Mouse (Mus musculus): ENCODE measurements around the gene Pithd1. TPM values are rescaled to one million over a fixed set of nuclear protein-coding genes. Genes with fewer than 3 reads are reported as not detected.

The Pithd1 gene
- polyA plus RNA-seq, 2 experiments: 50.2 to 52.6 TPM

- ATAC-seq (ENCODE audit: low FRiP score, low read depth) (peak; percentile 25; the same call in 1 of the 2 replicates), DNase-seq (ENCODE audit: low spot score) (peak; percentile 63)
- peak overlapping the region; percentile 63 for H3K9ac ChIP-seq (ENCODE audit: low read depth, low read length, severe bottlenecking)
- TF ChIP-seq POLR2A (IDR thresholded peaks at IDR 0.05; ENCODE audit: borderline replicate concordance, extremely low read depth, insufficient read depth, insufficient read length): no peak
- no peaks in the 10 kb centered on the region for H3K27me3 ChIP-seq (ENCODE audit: control insufficient read depth, insufficient read depth, low read length)
- H3K9me3 ChIP-seq (ENCODE audit: control insufficient read depth, low read length): no peaks in the 10 kb centered on the region
- H3K4me1 ChIP-seq (ENCODE audit: control insufficient read depth, insufficient read depth, low read length): peaks cover 6% of the 10 kb centered on the region
- WGBS: 0% methylated on average over 12 of the region's 12 CpGs
- peak overlapping the region; percentile 70 for H3K27ac ChIP-seq (replicated peaks; ENCODE audit: low read depth, low read length)
- H3K4me2 ChIP-seq (replicated peaks; ENCODE audit: low read depth, low read length, severe bottlenecking): peak overlapping the region; percentile 86
- H3K36me3 ChIP-seq (ENCODE audit: control insufficient read depth, insufficient read depth, low read length): peaks cover 65% of the 10 kb centered on the region
- peak overlapping the region; percentile 72 for H3K4me3 ChIP-seq (replicated peaks; ENCODE audit: low read length)
These were observed 22.6 kb downstream of the Pithd1 start for GRCm38 (mm10) chr4:135964426-135964825.

- peak within 1 kb of the TSS; percentile 70 for H3K27ac ChIP-seq (replicated peaks; ENCODE audit: low read depth, low read length)
- TF ChIP-seq POLR2A (IDR thresholded peaks at IDR 0.05; ENCODE audit: borderline replicate concordance, extremely low read depth, insufficient read depth, insufficient read length): 0 out of 2 replicates have a peak, but pooled peaks have one; percentile 66
- peak within 1 kb of the TSS; percentile 72 for H3K4me3 ChIP-seq (replicated peaks; ENCODE audit: low read length)
- WGBS: 1% methylated on average over 50 of the region's 56 CpGs
- H3K9me3 ChIP-seq (ENCODE audit: control insufficient read depth, low read length): no peaks in the 10 kb centered on the region
- H3K36me3 ChIP-seq (ENCODE audit: control insufficient read depth, insufficient read depth, low read length): peaks cover 65% of the 10 kb centered on the region
- ATAC-seq (ENCODE audit: low FRiP score, low read depth) (peak; percentile 93), DNase-seq (ENCODE audit: low spot score) (peak; percentile 97)
- H3K4me2 ChIP-seq (replicated peaks; ENCODE audit: low read depth, low read length, severe bottlenecking): peak within 1 kb of the TSS; percentile 86
- H3K27me3 ChIP-seq (ENCODE audit: control insufficient read depth, insufficient read depth, low read length): no peaks in the 10 kb centered on the region
- peak within 1 kb of the TSS; percentile 63 for H3K9ac ChIP-seq (ENCODE audit: low read depth, low read length, severe bottlenecking)
- peaks cover 6% of the 10 kb centered on the region for H3K4me1 ChIP-seq (ENCODE audit: control insufficient read depth, insufficient read depth, low read length)
These were observed 23.4 kb downstream of the Pithd1 start, which contains the start of gene Gale for GRCm38 (mm10) chr4:135963457-135964193. Gene Gale (plus strand): TSS chr4:135963727.

- peaks cover 65% of the 10 kb centered on the region for H3K36me3 ChIP-seq (ENCODE audit: control insufficient read depth, insufficient read depth, low read length)
- H3K27ac ChIP-seq (replicated peaks; ENCODE audit: low read depth, low read length): peak overlapping the region; percentile 70
- 6% methylated on average over 15 of the region's 15 CpGs for WGBS
- peak overlapping the region; percentile 72 for H3K4me3 ChIP-seq (replicated peaks; ENCODE audit: low read length)
- ATAC-seq (ENCODE audit: low FRiP score, low read depth) (no peak), DNase-seq (ENCODE audit: low spot score) (no peak)
- H3K9ac ChIP-seq (ENCODE audit: low read depth, low read length, severe bottlenecking): peak overlapping the region; percentile 63
- peaks cover 6% of the 10 kb centered on the region for H3K4me1 ChIP-seq (ENCODE audit: control insufficient read depth, insufficient read depth, low read length)
- no peak for TF ChIP-seq POLR2A (IDR thresholded peaks at IDR 0.05; ENCODE audit: borderline replicate concordance, extremely low read depth, insufficient read depth, insufficient read length)
- no peaks in the 10 kb centered on the region for H3K9me3 ChIP-seq (ENCODE audit: control insufficient read depth, low read length)
- peak overlapping the region; percentile 86 for H3K4me2 ChIP-seq (replicated peaks; ENCODE audit: low read depth, low read length, severe bottlenecking)
- no peaks in the 10 kb centered on the region for H3K27me3 ChIP-seq (ENCODE audit: control insufficient read depth, insufficient read depth, low read length)
These were observed 24.1 kb downstream of the Pithd1 start for GRCm38 (mm10) chr4:135962946-135963345.

- DNase-seq (ENCODE audit: low spot score): no peak
- no peak overlapping the region for H3K4me3 ChIP-seq (replicated peaks; ENCODE audit: low read length)
- H3K4me2 ChIP-seq (replicated peaks; ENCODE audit: low read depth, low read length, severe bottlenecking): no peak overlapping the region
- H3K4me1 ChIP-seq (ENCODE audit: control insufficient read depth, insufficient read depth, low read length): peaks cover 6% of the 10 kb centered on the region
- H3K36me3 ChIP-seq (ENCODE audit: control insufficient read depth, insufficient read depth, low read length): peaks cover 60% of the 10 kb centered on the region
- no peaks in the 10 kb centered on the region for H3K27me3 ChIP-seq (ENCODE audit: control insufficient read depth, insufficient read depth, low read length)
- ATAC-seq (ENCODE audit: low FRiP score, low read depth): no peak
- 87% methylated on average over 7 of the region's 7 CpGs for WGBS
- H3K9ac ChIP-seq (ENCODE audit: low read depth, low read length, severe bottlenecking): no peak overlapping the region
- H3K9me3 ChIP-seq (ENCODE audit: control insufficient read depth, low read length): no peaks in the 10 kb centered on the region
- no peak for TF ChIP-seq POLR2A (IDR thresholded peaks at IDR 0.05; ENCODE audit: borderline replicate concordance, extremely low read depth, insufficient read depth, insufficient read length)
- no peak overlapping the region for H3K27ac ChIP-seq (replicated peaks; ENCODE audit: low read depth, low read length)
These were observed 24.9 kb downstream of the Pithd1 start for GRCm38 (mm10) chr4:135962198-135962597.

GRCm38 (mm10) chr4:135961709-135962108 is 25.4 kb downstream of the Pithd1 start:
- H3K9ac ChIP-seq (ENCODE audit: low read depth, low read length, severe bottlenecking): no peak overlapping the region
- H3K9me3 ChIP-seq (ENCODE audit: control insufficient read depth, low read length): no peaks in the 10 kb centered on the region
- no peak overlapping the region for H3K4me2 ChIP-seq (replicated peaks; ENCODE audit: low read depth, low read length, severe bottlenecking)
- H3K4me1 ChIP-seq (ENCODE audit: control insufficient read depth, insufficient read depth, low read length): peaks cover 6% of the 10 kb centered on the region
- ATAC-seq (ENCODE audit: low FRiP score, low read depth) (no peak), DNase-seq (ENCODE audit: low spot score) (no peak)
- no peaks in the 10 kb centered on the region for H3K27me3 ChIP-seq (ENCODE audit: control insufficient read depth, insufficient read depth, low read length)
- 91% methylated on average over 5 of the region's 5 CpGs for WGBS
- no peak overlapping the region for H3K27ac ChIP-seq (replicated peaks; ENCODE audit: low read depth, low read length)
- peaks cover 57% of the 10 kb centered on the region for H3K36me3 ChIP-seq (ENCODE audit: control insufficient read depth, insufficient read depth, low read length)
- no peak for TF ChIP-seq POLR2A (IDR thresholded peaks at IDR 0.05; ENCODE audit: borderline replicate concordance, extremely low read depth, insufficient read depth, insufficient read length)
- H3K4me3 ChIP-seq (replicated peaks; ENCODE audit: low read length): no peak overlapping the region

Measured in limb, embryonic 14.5 days (tissue).